Mouse (Mus musculus): ENCODE measurements around the gene Dolpp1.
A peak's percentile ranks its signal among the peaks of the same experiment; 100 is the strongest.
"Not testable (repeated sequence)": the region's sequence is repeated elsewhere in the genome, so short reads cannot be mapped to it uniquely, and the experiment has no call there.

Gene Dolpp1

GRCm38 (mm10) chr2:30413038-30413973 lies 21.3 kb downstream of the Dolpp1 start:
- DNase-seq: no peak

GRCm38 (mm10) chr2:30414101-30414500 lies 22.0 kb downstream of the Dolpp1 start:
- peak; percentile 47 for DNase-seq

GRCm38 (mm10) chr2:30414681-30415080 lies 22.6 kb downstream of the Dolpp1 start:
- no peak for DNase-seq

GRCm38 (mm10) chr2:30415157-30415935 lies 23.3 kb downstream of the Dolpp1 start, which contains the start of gene Crat:
Crat (minus strand) TSS chr2:30415813.
- peak; percentile 98 for DNase-seq

GRCm38 (mm10) chr2:30415936-30416648 lies 24.0 kb downstream of the Dolpp1 start, which contains the start of gene Ptpa:
Ptpa (plus strand) TSS chr2:30416039.
- DNase-seq: peak; percentile 93

- no peak for DNase-seq
Measured at GRCm38 (mm10) chr2:30416649-30416965, 24.6 kb downstream of the Dolpp1 start.

GRCm38 (mm10) chr2:30417154-30417553 lies 25.1 kb downstream of the Dolpp1 start:
- not testable (repeated sequence) for DNase-seq

GRCm38 (mm10) chr2:30417595-30418165 lies 25.6 kb downstream of the Dolpp1 start:
- DNase-seq: no peak

GRCm38 (mm10) chr2:30418259-30418658 lies 26.2 kb downstream of the Dolpp1 start:
- no peak for DNase-seq

- no peak for DNase-seq
Measured at GRCm38 (mm10) chr2:30419112-30419511, 27.1 kb downstream of the Dolpp1 start.

GRCm38 (mm10) chr2:30421432-30421831 lies 29.4 kb downstream of the Dolpp1 start:
- no peak for DNase-seq

- no peak for DNase-seq
Measured at GRCm38 (mm10) chr2:30429156-30429555, 37.1 kb downstream of the Dolpp1 start.

GRCm38 (mm10) chr2:30435326-30436155 lies 43.5 kb downstream of the Dolpp1 start:
- DNase-seq: peak; percentile 82

- DNase-seq: peak; percentile 92
Measured at GRCm38 (mm10) chr2:30436156-30436545, 44.1 kb downstream of the Dolpp1 start.

GRCm38 (mm10) chr2:30436809-30437208 lies 44.8 kb downstream of the Dolpp1 start:
- DNase-seq: no peak

GRCm38 (mm10) chr2:30437791-30438190 lies 45.7 kb downstream of the Dolpp1 start:
- no peak for DNase-seq

GRCm38 (mm10) chr2:30439631-30440030 lies 47.6 kb downstream of the Dolpp1 start:
- DNase-seq: no peak

- peak; percentile 77 for DNase-seq
Measured at GRCm38 (mm10) chr2:30440211-30440700, 48.2 kb downstream of the Dolpp1 start.

- DNase-seq: peak; percentile 93
Measured at GRCm38 (mm10) chr2:30440701-30441517, 48.9 kb downstream of the Dolpp1 start.

All from kidney, adult 9 months (tissue).